Mouse (Mus musculus) erythroblast, adult 5-6 weeks (primary cell): Measurements from ENCODE around the gene Hax1. TPM values are rescaled to one million over a fixed set of nuclear protein-coding genes. Genes with fewer than 3 reads are reported as not detected.

Experiments used
- ATAC-seq: replicated peaks from 2 replicates; pipeline ENCODE4 v1.8.0; 2016; ENCODE audit warnings: moderate number of reproducible peaks, mild to moderate bottlenecking, moderate TSS enrichment, inconsistent platforms; ENCODE audit not compliant: poor library complexity, low FRiP score, severe bottlenecking
- total RNA-seq, 2 experiments: library from RNA; stranded (forward) in 1 of 2; stranded (reverse) in 1 of 2; fragments of 150-400 nt in 1 of 2; fragments of 200-764, 138-1000 nt in 1 of 2; gene quantifications; 2 replicates each; pipeline versions ENCODE4 v1.2.3 to v1.2.4; 2015 to 2017; ENCODE audit warnings: low replicate concordance in 2 of 2

Hax1 gene
- total RNA-seq, 2 experiments from 2014 or later, result 48.2 to 129 TPM

GRCm38 (mm10) chr3:89963221-89963763 is 35.3 kb downstream of the Hax1 start, which contains the start of gene Atp8b2:
Gene Atp8b2 (minus strand): TSS chr3:89963508.
- ATAC-seq, result no peak

- ATAC-seq, result no peak
Observed at GRCm38 (mm10) chr3:89962751-89963220, 35.8 kb downstream of the Hax1 start.

GRCm38 (mm10) chr3:89962059-89962750 is 36.4 kb downstream of the Hax1 start:
- no peak for ATAC-seq

- no peak for ATAC-seq
Observed at GRCm38 (mm10) chr3:89961436-89961835, 37.1 kb downstream of the Hax1 start.

- ATAC-seq, result no peak
Observed at GRCm38 (mm10) chr3:89960469-89960868, 38.1 kb downstream of the Hax1 start.

- ATAC-seq, result no peak
Observed at GRCm38 (mm10) chr3:89959435-89959834, 39.1 kb downstream of the Hax1 start.

DNA sequence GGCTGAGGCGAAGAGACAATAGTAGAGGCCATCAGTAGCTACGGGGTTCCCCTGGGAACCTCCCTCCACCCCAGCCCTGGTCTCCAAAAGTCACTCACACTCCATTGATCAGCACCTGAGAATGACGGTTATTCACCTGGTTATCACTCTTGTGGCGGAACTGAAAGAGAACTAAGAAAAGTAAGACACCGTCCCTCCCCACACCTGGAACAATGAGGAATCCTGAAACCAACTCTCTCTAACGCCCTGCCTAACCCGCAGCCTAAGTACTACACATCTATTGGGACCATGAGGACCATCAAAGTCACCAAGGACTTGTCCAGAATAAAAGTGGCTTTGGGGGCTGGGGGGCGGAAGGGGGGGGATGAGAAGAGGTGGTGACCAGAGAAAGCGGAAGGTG is 40.7 kb downstream of the Hax1 start:
- ATAC-seq, result no peak

GRCm38 (mm10) chr3:89956177-89956971 is 42.2 kb downstream of the Hax1 start:
- no peak for ATAC-seq

GRCm38 (mm10) chr3:89953420-89953819 is 45.2 kb downstream of the Hax1 start:
- ATAC-seq, result 0 out of 2 replicates have a peak, but pooled peaks have one; percentile 61

DNA sequence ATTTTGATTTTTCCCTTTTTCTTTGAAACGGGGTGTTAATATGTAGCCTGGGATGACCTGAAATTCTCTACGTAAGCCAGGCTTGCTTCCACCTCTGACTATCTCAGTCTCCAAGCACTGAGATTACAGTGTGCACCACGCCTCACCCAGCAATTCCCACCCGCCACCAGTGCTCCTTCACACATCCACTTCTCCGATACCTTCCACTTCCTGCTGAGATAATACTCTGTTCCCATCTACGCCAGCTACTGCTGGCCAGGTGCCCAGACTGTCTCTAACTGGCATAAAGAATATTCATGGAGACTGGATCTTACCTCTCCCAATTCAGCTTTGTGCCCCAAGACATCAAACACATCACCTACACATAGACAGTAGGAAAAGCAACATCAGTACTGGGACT is 49.9 kb downstream of the Hax1 start:
- ATAC-seq, result no peak

GRCm38 (mm10) chr3:89948021-89948420 is 50.6 kb downstream of the Hax1 start:
- no peak for ATAC-seq

Other genes starting within 250 kb of the Hax1 start
- not detected in 2 replicates for gene Chrnb2, start 234.1 kb downstream of the Hax1 start, total RNA-seq (2015; ENCODE audit: low replicate concordance)
- gene Chrnb2, start 234.1 kb downstream of the Hax1 start, total RNA-seq (2017; ENCODE audit: low replicate concordance), result 0.09 and 0.84 TPM in 2 replicates
- gene Ube2q1, start 225.2 kb downstream of the Hax1 start, total RNA-seq (2015; ENCODE audit: low replicate concordance), result 21.5 and 25.1 TPM in 2 replicates
- gene Ube2q1, start 225.2 kb downstream of the Hax1 start, total RNA-seq (2017; ENCODE audit: low replicate concordance), result 14.2 and 30.1 TPM in 2 replicates
- not detected in 2 replicates for gene She, start 167.4 kb downstream of the Hax1 start, total RNA-seq (2015; ENCODE audit: low replicate concordance)
- 0.14 TPM in 1 of 2 replicates, not detected in the other for gene She, start 167.4 kb downstream of the Hax1 start, total RNA-seq (2017; ENCODE audit: low replicate concordance)
- gene Il6ra, start 85.6 kb downstream of the Hax1 start, total RNA-seq (2015; ENCODE audit: low replicate concordance), result 9.4 and 10.0 TPM in 2 replicates
- gene Il6ra, start 85.6 kb downstream of the Hax1 start, total RNA-seq (2017; ENCODE audit: low replicate concordance), result 3.0 and 3.1 TPM in 2 replicates
- gene Atp8b2, start 35.3 kb downstream of the Hax1 start, total RNA-seq (2015; ENCODE audit: low replicate concordance), result 0.96 and 6.7 TPM in 2 replicates
- 2.1 and 7.8 TPM in 2 replicates for gene Atp8b2, start 35.3 kb downstream of the Hax1 start, total RNA-seq (2017; ENCODE audit: low replicate concordance)
- gene 4933434E20Rik, start 52.9 kb upstream of the Hax1 start, total RNA-seq (2015; ENCODE audit: low replicate concordance), result 10.4 and 15.0 TPM in 2 replicates
- gene 4933434E20Rik, start 52.9 kb upstream of the Hax1 start, total RNA-seq (2017; ENCODE audit: low replicate concordance), result 16.3 and 17.6 TPM in 2 replicates
- gene Ubap2l, start 53.8 kb upstream of the Hax1 start, total RNA-seq (2015; ENCODE audit: low replicate concordance), result 124 and 134 TPM in 2 replicates
- gene Ubap2l, start 53.8 kb upstream of the Hax1 start, total RNA-seq (2017; ENCODE audit: low replicate concordance), result 106 and 129 TPM in 2 replicates
- 132 and 146 TPM in 2 replicates for gene Tpm3, start 73.9 kb upstream of the Hax1 start, total RNA-seq (2015; ENCODE audit: low replicate concordance)
- gene Tpm3, start 73.9 kb upstream of the Hax1 start, total RNA-seq (2017; ENCODE audit: low replicate concordance), result 200 and 233 TPM in 2 replicates
- 0.58 TPM in 1 of 2 replicates, not detected in the other for gene Nup210l, start 105.4 kb upstream of the Hax1 start, total RNA-seq (2015; ENCODE audit: low replicate concordance)
- 0.09 and 0.14 TPM in 2 replicates for gene Nup210l, start 105.4 kb upstream of the Hax1 start, total RNA-seq (2017; ENCODE audit: low replicate concordance)
- 686 and 1,022 TPM in 2 replicates for gene Rps27, start 214.9 kb upstream of the Hax1 start, total RNA-seq (2015; ENCODE audit: low replicate concordance)
- 662 and 738 TPM in 2 replicates for gene Rps27, start 214.9 kb upstream of the Hax1 start, total RNA-seq (2017; ENCODE audit: low replicate concordance)
- gene Rab13, start 214.9 kb upstream of the Hax1 start, total RNA-seq (2015; ENCODE audit: low replicate concordance), result 0.77 and 1.5 TPM in 2 replicates
- 0.84 TPM in 1 of 2 replicates, not detected in the other for gene Rab13, start 214.9 kb upstream of the Hax1 start, total RNA-seq (2017; ENCODE audit: low replicate concordance)
- gene Jtb, start 232.8 kb upstream of the Hax1 start, total RNA-seq (2015; ENCODE audit: low replicate concordance), result 23.8 and 26.5 TPM in 2 replicates
- gene Jtb, start 232.8 kb upstream of the Hax1 start, total RNA-seq (2017; ENCODE audit: low replicate concordance), result 7.3 and 8.9 TPM in 2 replicates
- not detected in 2 replicates for gene Creb3l4, start 244.7 kb upstream of the Hax1 start, total RNA-seq (2015; ENCODE audit: low replicate concordance)
- gene Creb3l4, start 244.7 kb upstream of the Hax1 start, total RNA-seq (2017; ENCODE audit: low replicate concordance), result not detected in 2 replicates
- 2.5 and 10.6 TPM in 2 replicates for gene Slc39a1, start 249.4 kb upstream of the Hax1 start, total RNA-seq (2015; ENCODE audit: low replicate concordance)
- 8.7 and 9.5 TPM in 2 replicates for gene Slc39a1, start 249.4 kb upstream of the Hax1 start, total RNA-seq (2017; ENCODE audit: low replicate concordance)